Mouse (Mus musculus): ENCODE results near the gene Gm45618.

DNA sequence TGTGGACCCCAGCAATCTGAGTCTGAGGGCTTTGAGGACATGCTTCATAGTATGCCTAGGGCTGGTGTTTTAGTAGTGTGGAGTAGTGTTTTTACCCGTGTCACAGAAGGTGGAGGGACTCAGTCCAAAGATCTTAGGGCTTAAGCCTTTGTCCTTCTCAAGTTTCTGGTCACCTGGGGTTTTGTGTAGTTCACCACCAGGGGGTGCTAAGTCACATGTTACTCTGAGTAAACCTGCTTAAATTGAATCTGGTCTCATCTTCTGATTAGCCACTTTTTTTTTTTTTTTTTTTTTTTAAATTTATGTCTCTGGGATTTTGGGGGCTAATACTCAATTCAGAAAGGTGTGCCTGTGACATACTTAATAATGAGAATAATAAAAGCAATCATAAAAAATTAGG is 25.5 kb upstream of the Gm45618 start:
- TF ChIP-seq CTCF (IDR thresholded peaks at IDR 0.05; ENCODE audit: extremely low read depth, insufficient read depth, insufficient read length, insufficient replicate concordance) = no peak
- TF ChIP-seq POLR2A (IDR thresholded peaks at IDR 0.05; ENCODE audit: low read depth, low read length) = no peak
